Mouse (Mus musculus): ENCODE data around the gene Kif2c.

The Kif2c gene

DNA sequence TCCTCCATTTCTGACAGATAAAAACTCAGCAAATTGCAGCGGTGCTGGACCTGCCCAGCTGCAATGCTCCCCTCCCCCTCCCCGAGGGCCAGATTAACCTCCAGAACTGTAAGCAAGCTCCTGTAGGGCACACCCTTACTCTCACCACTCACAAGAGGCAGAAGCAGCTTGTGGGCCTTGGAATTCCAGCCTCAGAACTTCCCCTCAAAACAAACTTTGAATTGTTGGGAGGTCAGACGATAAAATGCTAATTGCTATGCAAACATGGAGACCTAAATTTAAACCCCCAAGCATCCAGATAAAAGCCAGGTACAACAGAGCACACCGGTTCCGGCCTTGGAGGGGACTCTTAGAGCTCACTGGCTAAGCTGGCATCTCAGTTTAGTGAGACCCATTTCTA, 29.7 kb downstream of the Kif2c start:
- peaks cover 18% of the 10 kb centered on the region for H3K36me3 ChIP-seq (ENCODE audit: control insufficient read depth, insufficient read depth, low read length, poor library complexity, severe bottlenecking)
- H3K27me3 ChIP-seq (ENCODE audit: control insufficient read depth, insufficient read depth, low read length, poor library complexity, severe bottlenecking) = no peaks in the 10 kb centered on the region
- DNase-seq (ENCODE audit: low read depth, low spot score) = no peak

- H3K27me3 ChIP-seq (ENCODE audit: control insufficient read depth, insufficient read depth, low read length, poor library complexity, severe bottlenecking) = no peaks in the 10 kb centered on the region
- peaks cover 18% of the 10 kb centered on the region for H3K36me3 ChIP-seq (ENCODE audit: control insufficient read depth, insufficient read depth, low read length, poor library complexity, severe bottlenecking)
- DNase-seq (ENCODE audit: low read depth, low spot score) = no peak
Observed at GRCm38 (mm10) chr4:117151416-117151815, 31.0 kb downstream of the Kif2c start.

DNA sequence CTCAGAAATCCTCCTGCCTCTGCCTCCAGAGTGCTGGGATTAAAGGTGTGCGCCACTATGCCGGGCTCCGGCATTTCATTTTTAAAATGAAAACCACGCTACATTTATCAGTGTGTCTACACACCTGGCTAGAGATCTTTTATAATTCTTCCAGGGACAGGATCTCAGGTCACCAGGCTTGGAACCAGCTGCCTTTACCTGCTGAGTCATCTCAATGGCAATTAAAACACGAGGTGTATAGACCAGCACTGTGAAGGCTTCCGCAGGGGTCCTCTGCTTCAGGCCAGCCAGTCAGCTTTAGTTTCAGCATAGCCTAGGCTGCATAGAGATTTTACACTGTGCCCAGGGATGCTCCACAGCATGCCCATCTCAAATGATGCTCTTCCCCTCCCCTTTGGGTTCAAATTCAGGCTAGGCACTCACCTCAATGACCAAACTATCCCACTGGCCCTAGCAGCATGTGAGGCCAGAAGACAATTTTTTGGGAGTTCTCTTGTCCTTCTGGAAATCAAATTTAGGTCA, 32.2 kb downstream of the Kif2c start:
- Histone ChIP-seq H3K27me3 (ENCODE audit: control insufficient read depth, insufficient read depth, low read length, poor library complexity, severe bottlenecking) (no peaks in the 10 kb centered on the region), H3K36me3 (ENCODE audit: control insufficient read depth, insufficient read depth, low read length, poor library complexity, severe bottlenecking) (peaks cover 18% of the 10 kb centered on the region)
- DNase-seq (ENCODE audit: low read depth, low spot score) = no peak

- H3K36me3 ChIP-seq (ENCODE audit: control insufficient read depth, insufficient read depth, low read length, poor library complexity, severe bottlenecking) = peaks cover 18% of the 10 kb centered on the region
- H3K27me3 ChIP-seq (ENCODE audit: control insufficient read depth, insufficient read depth, low read length, poor library complexity, severe bottlenecking) = no peaks in the 10 kb centered on the region
- DNase-seq (ENCODE audit: low read depth, low spot score) = no peak
Observed at GRCm38 (mm10) chr4:117149291-117150211, 32.9 kb downstream of the Kif2c start.

DNA sequence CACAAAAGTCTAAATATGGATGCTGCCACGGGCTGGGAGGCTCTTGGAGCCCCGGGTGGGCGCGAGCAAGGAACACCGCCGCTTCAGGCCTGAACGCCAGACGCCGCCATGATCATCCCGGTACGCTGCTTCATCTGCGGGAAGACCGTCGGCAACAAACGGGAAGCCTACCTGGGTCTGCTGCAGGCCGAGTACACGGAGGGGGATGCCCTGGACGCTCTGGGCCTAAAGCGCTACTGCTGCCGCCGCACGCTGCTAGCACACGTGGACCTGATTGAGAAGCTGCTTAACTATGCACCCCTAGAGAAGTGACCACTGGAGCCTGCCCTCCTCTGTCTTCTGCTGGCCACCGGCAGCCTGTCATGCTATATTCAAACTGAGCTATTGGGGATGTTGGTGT, 33.6 kb downstream of the Kif2c start:
- Histone ChIP-seq H3K27me3 (ENCODE audit: control insufficient read depth, insufficient read depth, low read length, poor library complexity, severe bottlenecking) (no peaks in the 10 kb centered on the region), H3K36me3 (ENCODE audit: control insufficient read depth, insufficient read depth, low read length, poor library complexity, severe bottlenecking) (peaks cover 17% of the 10 kb centered on the region)
- DNase-seq (ENCODE audit: low read depth, low spot score) = no peak

DNA sequence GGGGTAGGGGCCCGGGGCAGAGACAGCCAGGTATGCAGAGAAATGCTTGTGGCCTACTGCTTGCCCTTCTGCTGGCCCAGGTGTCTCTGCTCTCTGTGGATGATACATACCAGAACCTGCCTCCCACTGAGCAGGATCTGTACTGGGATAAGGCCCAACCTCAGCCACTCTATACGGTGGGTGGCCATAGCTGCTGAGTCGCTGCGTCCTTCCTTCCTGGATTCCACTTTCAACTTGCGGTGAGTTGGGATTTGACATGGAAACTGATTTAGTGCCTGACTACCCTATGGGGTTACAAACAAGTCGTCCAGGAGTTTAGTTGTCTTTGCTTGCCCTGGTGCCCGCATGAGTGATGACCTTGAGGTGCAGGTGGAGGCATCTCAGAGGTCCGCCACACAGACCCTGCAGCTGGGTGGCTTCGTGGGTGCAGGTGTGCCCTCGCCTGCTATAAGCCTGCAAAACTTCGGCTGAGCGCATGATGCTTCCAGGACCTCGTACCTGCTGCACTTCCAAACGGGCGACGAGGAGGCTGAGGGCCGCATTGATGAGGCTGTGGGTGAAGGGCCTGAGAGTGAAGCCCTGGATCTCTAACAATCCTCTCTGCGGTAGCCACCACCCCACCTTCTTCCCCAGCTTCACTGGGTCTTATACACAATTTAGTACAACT, 34.3 kb downstream of the Kif2c start:
- H3K27me3 ChIP-seq (ENCODE audit: control insufficient read depth, insufficient read depth, low read length, poor library complexity, severe bottlenecking) = no peaks in the 10 kb centered on the region
- H3K36me3 ChIP-seq (ENCODE audit: control insufficient read depth, insufficient read depth, low read length, poor library complexity, severe bottlenecking) = peaks cover 12% of the 10 kb centered on the region
- no peak for DNase-seq (ENCODE audit: low read depth, low spot score)

DNA sequence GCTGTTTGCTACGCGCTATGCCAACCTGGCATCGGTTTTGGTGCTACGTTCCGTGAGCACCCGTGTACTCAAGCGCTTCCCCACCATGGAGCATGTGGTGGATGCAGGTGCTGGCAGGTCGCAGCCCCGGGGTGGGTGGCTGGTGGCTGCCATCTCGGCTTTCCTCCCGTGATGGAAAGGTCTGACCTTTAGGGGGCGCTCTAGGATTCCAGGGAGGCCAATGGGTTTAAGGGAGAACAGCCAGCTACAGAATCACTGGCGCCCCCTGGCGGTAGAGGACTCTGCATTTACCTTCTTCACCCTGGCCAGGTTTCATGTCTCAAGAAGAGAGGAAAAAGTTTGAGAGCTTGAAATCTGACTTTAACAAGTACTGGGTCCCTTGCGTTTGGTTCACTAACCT, 36.3 kb downstream of the Kif2c start:
- Histone ChIP-seq H3K27me3 (ENCODE audit: control insufficient read depth, insufficient read depth, low read length, poor library complexity, severe bottlenecking) (no peaks in the 10 kb centered on the region), H3K36me3 (ENCODE audit: control insufficient read depth, insufficient read depth, low read length, poor library complexity, severe bottlenecking) (peaks cover 2% of the 10 kb centered on the region; the same call in 1 of the 2 replicates)
- peak; percentile 95 for DNase-seq (ENCODE audit: low read depth, low spot score)

GRCm38 (mm10) chr4:117145248-117145647, 37.2 kb downstream of the Kif2c start:
- no peaks in the 10 kb centered on the region for H3K36me3 ChIP-seq (ENCODE audit: control insufficient read depth, insufficient read depth, low read length, poor library complexity, severe bottlenecking)
- H3K27me3 ChIP-seq (ENCODE audit: control insufficient read depth, insufficient read depth, low read length, poor library complexity, severe bottlenecking) = no peaks in the 10 kb centered on the region
- DNase-seq (ENCODE audit: low read depth, low spot score) = no peak

DNA sequence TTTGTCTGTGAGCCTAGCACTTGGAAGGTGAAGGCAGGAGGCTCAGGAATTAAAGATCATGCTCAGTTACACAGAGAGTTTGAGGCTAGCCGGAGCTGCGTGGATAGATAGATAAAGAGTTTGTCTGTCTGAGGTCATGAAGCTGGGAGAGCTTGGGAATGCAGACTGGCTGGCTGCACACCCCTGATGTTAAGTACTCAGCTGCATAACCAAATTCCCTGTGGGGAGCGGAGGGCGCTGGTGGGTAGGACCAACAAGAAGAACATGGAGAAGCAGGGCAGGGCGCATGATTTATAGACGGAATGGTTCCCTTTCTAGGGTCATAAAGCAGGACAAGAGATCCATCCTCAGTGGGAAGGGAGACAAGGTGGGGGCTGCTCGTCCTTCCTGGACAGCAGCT, 39.4 kb downstream of the Kif2c start:
- DNase-seq (ENCODE audit: low read depth, low spot score) = no peak
- Histone ChIP-seq H3K36me3 (ENCODE audit: control insufficient read depth, insufficient read depth, low read length, poor library complexity, severe bottlenecking) (no peaks in the 10 kb centered on the region), H3K27me3 (ENCODE audit: control insufficient read depth, insufficient read depth, low read length, poor library complexity, severe bottlenecking) (no peaks in the 10 kb centered on the region)

GRCm38 (mm10) chr4:117140613-117141012, 41.8 kb downstream of the Kif2c start:
- H3K36me3 ChIP-seq (ENCODE audit: control insufficient read depth, insufficient read depth, low read length, poor library complexity, severe bottlenecking) = no peaks in the 10 kb centered on the region
- H3K27me3 ChIP-seq (ENCODE audit: control insufficient read depth, insufficient read depth, low read length, poor library complexity, severe bottlenecking) = no peaks in the 10 kb centered on the region
- DNase-seq (ENCODE audit: low read depth, low spot score) = peak; percentile 64

GRCm38 (mm10) chr4:117139217-117139612, 43.2 kb downstream of the Kif2c start:
- Histone ChIP-seq H3K27me3 (ENCODE audit: control insufficient read depth, insufficient read depth, low read length, poor library complexity, severe bottlenecking) (no peaks in the 10 kb centered on the region), H3K36me3 (ENCODE audit: control insufficient read depth, insufficient read depth, low read length, poor library complexity, severe bottlenecking) (no peaks in the 10 kb centered on the region)
- peak; percentile 82 for DNase-seq (ENCODE audit: low read depth, low spot score)

DNA sequence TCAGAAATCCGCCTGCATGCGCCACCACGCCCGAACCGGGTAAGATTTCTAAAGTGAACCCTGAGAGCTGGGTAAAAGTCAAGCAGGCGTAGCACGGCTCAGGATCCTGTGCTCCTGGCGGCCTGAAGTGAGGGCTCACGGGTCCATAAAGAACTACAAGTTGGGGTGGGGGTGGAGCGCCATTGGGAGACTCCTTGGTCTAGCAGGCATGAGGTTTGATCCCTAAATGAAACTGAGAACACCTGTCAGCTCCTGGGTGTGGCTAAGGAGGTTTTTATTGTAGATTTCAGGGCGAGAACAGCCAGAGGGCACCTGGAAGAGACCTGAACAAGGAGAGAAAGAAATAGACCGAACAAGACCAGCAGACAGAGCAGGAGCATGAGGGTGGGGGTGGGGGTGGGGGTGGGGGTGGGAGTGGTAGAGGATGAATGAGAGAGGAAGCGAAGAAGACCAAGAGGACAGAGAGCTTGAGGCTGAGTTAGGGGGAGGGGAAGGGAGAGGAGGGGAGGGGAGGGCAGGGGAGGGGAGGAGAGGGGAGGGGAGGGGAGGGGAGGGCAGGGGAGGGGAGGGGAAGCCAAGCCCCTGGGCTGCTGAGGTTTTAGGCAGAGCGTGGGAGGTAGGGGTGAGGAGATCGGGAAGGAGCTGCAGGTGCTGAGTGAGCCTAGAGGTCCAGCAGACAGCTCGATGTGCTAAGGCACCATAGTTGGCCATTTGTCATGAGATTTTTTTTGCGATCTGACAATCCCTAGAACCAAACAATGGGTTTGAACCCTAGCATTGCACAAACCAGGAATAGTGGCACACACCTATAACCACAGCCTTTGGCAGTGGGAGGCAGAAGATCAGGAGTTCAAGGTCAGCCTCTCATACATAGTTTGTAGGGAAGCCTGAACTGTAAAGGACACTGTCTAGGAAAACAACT, 43.9 kb downstream of the Kif2c start:
- Histone ChIP-seq H3K27me3 (ENCODE audit: control insufficient read depth, insufficient read depth, low read length, poor library complexity, severe bottlenecking) (no peaks in the 10 kb centered on the region), H3K36me3 (ENCODE audit: control insufficient read depth, insufficient read depth, low read length, poor library complexity, severe bottlenecking) (no peaks in the 10 kb centered on the region)
- DNase-seq (ENCODE audit: low read depth, low spot score) = no peak

DNA sequence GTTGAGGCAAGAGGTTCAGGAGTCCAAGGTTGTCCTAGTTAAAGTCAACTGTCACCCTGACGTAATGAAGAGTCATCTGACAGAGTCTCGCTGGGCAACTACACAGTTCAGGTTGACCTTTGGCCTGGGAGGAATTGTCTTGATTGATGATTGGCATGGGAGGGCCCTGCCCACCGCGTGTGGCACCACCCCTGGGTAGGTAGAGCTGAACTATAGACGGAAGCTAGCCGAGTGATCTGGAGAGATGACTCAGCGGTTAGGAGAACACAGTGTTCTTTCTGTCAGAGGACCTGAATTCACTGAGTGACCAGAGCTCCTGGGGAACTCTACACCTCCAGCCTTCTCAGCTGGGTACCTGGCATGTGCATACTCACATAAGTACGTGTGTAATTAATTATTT, 46.4 kb downstream of the Kif2c start:
- H3K36me3 ChIP-seq (ENCODE audit: control insufficient read depth, insufficient read depth, low read length, poor library complexity, severe bottlenecking) = no peaks in the 10 kb centered on the region
- no peak for DNase-seq (ENCODE audit: low read depth, low spot score)
- H3K27me3 ChIP-seq (ENCODE audit: control insufficient read depth, insufficient read depth, low read length, poor library complexity, severe bottlenecking) = no peaks in the 10 kb centered on the region

DNA sequence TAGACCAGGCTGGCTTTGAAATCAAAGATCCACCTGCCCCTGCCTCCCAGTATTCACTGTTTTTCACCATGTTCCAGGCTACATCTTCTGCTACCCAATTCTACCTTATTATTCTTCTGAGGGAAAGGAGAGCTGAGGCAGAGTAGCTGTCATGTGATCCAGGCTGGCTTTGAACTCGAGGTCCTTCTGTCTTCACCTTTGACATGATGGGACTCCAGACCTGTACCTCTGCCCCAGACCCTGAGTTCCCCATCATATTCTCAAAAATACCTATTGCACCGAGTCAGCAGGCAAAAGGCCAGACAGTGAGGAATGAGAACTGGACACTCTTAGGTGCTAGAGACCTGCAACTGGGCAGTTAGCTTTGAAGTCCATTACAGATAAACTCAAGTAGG, 47.8 kb downstream of the Kif2c start:
- no peaks in the 10 kb centered on the region for H3K36me3 ChIP-seq (ENCODE audit: control insufficient read depth, insufficient read depth, low read length, poor library complexity, severe bottlenecking)
- DNase-seq (ENCODE audit: low read depth, low spot score) = no peak
- H3K27me3 ChIP-seq (ENCODE audit: control insufficient read depth, insufficient read depth, low read length, poor library complexity, severe bottlenecking) = no peaks in the 10 kb centered on the region

Measured in splenic B cell, adult 2 months (primary cell).